Mouse (Mus musculus): ENCODE measurements around the gene Ccl7.

DNA sequence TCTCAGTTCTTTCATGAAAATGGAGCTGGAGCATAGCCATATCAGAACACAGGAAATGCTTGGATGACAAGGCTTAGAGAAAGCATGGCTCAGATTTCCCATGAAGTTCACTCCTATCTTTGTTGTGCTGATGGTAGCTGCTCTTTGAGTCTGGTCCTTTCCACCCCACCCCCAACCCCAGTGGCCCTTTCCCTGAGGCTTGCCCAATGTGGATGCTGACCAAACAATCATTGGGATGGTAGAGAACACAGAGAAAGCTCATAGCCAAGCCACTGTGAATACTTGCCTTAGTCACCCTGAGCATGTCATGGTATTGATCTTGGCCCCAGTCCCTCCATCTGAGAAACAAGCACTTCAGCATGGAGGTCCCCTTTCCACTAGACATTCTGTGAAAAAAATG lies 13.4 kb upstream of the Ccl7 start:
- no peak for TF ChIP-seq POLR2A (IDR thresholded peaks at IDR 0.05; ENCODE audit: borderline replicate concordance, extremely low read depth, low read depth, low read length)
- TF ChIP-seq CTCF (IDR thresholded peaks at IDR 0.05; ENCODE audit: insufficient read depth, low read length): no peak
